Mouse (Mus musculus) G1E (cell line): ENCODE results near the gene Ddx42. TPM values are rescaled to one million over a fixed set of nuclear protein-coding genes. Genes with fewer than 3 reads are reported as not detected.
A peak's percentile ranks its signal among the peaks of the same experiment; 100 is the strongest.
"Not testable (repeated sequence)": the region's sequence is repeated elsewhere in the genome, so short reads cannot be mapped to it uniquely, and the experiment has no call there.

ENCODE experiments used
- ATAC-seq: 2 replicates; pipeline ENCODE4 v1.8.0; 2016; ENCODE audit warnings: mild to moderate bottlenecking; ENCODE audit not compliant: insufficient number of reproducible peaks, poor library complexity, low FRiP score, severe bottlenecking; ENCODE audit errors: extremely low read depth
- DNase-seq: peaks from one replicate; pipeline ENCODE4 v3.0.0; 2012; ENCODE audit warnings: low spot score
- H3K27me3 ChIP-seq: 2 replicates; pipeline ENCODE4 v1.6.1; 2012; ENCODE audit warnings: mild to moderate bottlenecking, low read length, inconsistent platforms; ENCODE audit not compliant: insufficient read depth
- H3K36me3 ChIP-seq: replicated peaks from 2 replicates; pipeline ENCODE3; 2012; ENCODE audit warnings: mild to moderate bottlenecking, inconsistent platforms
- H3K4me1 ChIP-seq: 2 replicates; pipeline ENCODE4 v1.6.1; 2012; ENCODE audit warnings: low read depth, low read length, inconsistent platforms, mixed read lengths; ENCODE audit not compliant: insufficient read depth
- H3K4me3 ChIP-seq: 2 replicates; pipeline ENCODE4 v1.5.1; 2012; ENCODE audit warnings: low read depth, mild to moderate bottlenecking, inconsistent platforms, low read length, moderate library complexity, mixed read lengths
- H3K9me3 ChIP-seq: replicated peaks from 2 replicates; pipeline ENCODE4 v1.6.1; 2012; ENCODE audit warnings: inconsistent platforms
- CTCF ChIP-seq: IDR thresholded peaks from 2 replicates; pipeline ENCODE4 v1.5.1; 2012; ENCODE audit warnings: low read depth, low read length, inconsistent platforms, mixed read lengths
- GATA1 ChIP-seq: IDR thresholded peaks from 2 replicates; pipeline ENCODE4 v1.6.1; 2012; ENCODE audit warnings: borderline replicate concordance, low read length, inconsistent platforms, mixed read lengths
- GATA2 ChIP-seq: IDR thresholded peaks from 2 replicates; pipeline ENCODE4 v1.6.1; 2012; ENCODE audit warnings: low read depth, low read length, inconsistent platforms, borderline replicate concordance
- POLR2AphosphoS5 ChIP-seq: IDR thresholded peaks from 2 replicates; pipeline ENCODE4 v1.6.1; 2012; ENCODE audit warnings: low read depth, low read length, inconsistent platforms; ENCODE audit not compliant: insufficient replicate concordance
- TAL1 ChIP-seq: conservative IDR thresholded peaks from 2 replicates; pipeline ENCODE4 v1.6.1; 2012; ENCODE audit warnings: low read depth, low read length, inconsistent platforms, mixed read lengths
- polyA plus RNA-seq: library from polyadenylated mRNA; stranded (reverse); fragments of >175 nt; gene quantifications from 2 replicates; pipeline ENCODE4 v1.2.3, GENCODE M21; 2012
- total RNA-seq, 2 experiments: library from RNA; stranded (forward) in 1 of 2; stranded (reverse) in 1 of 2; fragments of 200-1000 nt in 1 of 2; fragments of >200 nt in 1 of 2; fragmentation: Nextera tagmentation in 1 of 2; gene quantifications; 2 replicates each; pipeline ENCODE4 v1.2.3; 2014 to 2017

Gene Ddx42
- total and polyA plus RNA-seq, 3 experiments = 50.3 to 112 (median 63.7) TPM

- H3K4me3 ChIP-seq = no peak overlapping the region
- peaks cover 70% of the 10 kb centered on the region for H3K36me3 ChIP-seq
- TF ChIP-seq GATA2 = no peak
- TF ChIP-seq TAL1 = no peak
- no peak for TF ChIP-seq CTCF
- TF ChIP-seq POLR2AphosphoS5 = no peak
- no peak for TF ChIP-seq GATA1
- no peaks in the 10 kb centered on the region for H3K9me3 ChIP-seq
- ATAC-seq = no peak
- H3K27me3 ChIP-seq = no peaks in the 10 kb centered on the region
- H3K4me1 ChIP-seq = peaks cover 50% of the 10 kb centered on the region
- DNase-seq = no peak
These were observed 18.4 kb upstream of the Ddx42 start for GRCm38 (mm10) chr11:106198277-106198676.

GRCm38 (mm10) chr11:106199997-106200396, 16.7 kb upstream of the Ddx42 start:
- peaks cover 37% of the 10 kb centered on the region for H3K4me1 ChIP-seq

GRCm38 (mm10) chr11:106200756-106201155, 16.0 kb upstream of the Ddx42 start:
- Histone ChIP-seq H3K4me1 (peaks cover 37% of the 10 kb centered on the region), H3K4me3 (no peak overlapping the region; the same call in 1 of the 2 replicates), H3K36me3 (peaks cover 86% of the 10 kb centered on the region), H3K27me3 (no peaks in the 10 kb centered on the region), H3K9me3 (no peaks in the 10 kb centered on the region)
- DNase-seq (no peak), ATAC-seq (peak; percentile 36; the same call in 1 of the 2 replicates)
- TF ChIP-seq GATA1 (no peak), POLR2AphosphoS5 (no peak), GATA2 (no peak), CTCF (no peak), TAL1 (no peak)

More at GRCm38 (mm10) chr11:106199997-106200396, 16.7 kb upstream of the Ddx42 start:
- DNase-seq, H3K4me3 ChIP-seq, H3K27me3 ChIP-seq, ATAC-seq, H3K9me3 ChIP-seq: not testable (repeated sequence)
- H3K36me3 ChIP-seq = peaks cover 85% of the 10 kb centered on the region

- Histone ChIP-seq H3K36me3 (peaks cover 88% of the 10 kb centered on the region), H3K9me3 (no peaks in the 10 kb centered on the region), H3K4me3 (no peak overlapping the region; the same call in 1 of the 2 replicates), H3K4me1 (peaks cover 37% of the 10 kb centered on the region), H3K27me3 (no peaks in the 10 kb centered on the region)
- TF ChIP-seq TAL1 = peak; percentile 54
- TF ChIP-seq GATA1 = no peak
- DNase-seq = peak; percentile 29
- peak; percentile 67 for ATAC-seq
These were observed 15.2 kb upstream of the Ddx42 start for GRCm38 (mm10) chr11:106201337-106202122.

GRCm38 (mm10) chr11:106202123-106202465, 14.6 kb upstream of the Ddx42 start, which contains the start of gene Strada:
Gene Strada (minus strand): TSS chr11:106202168.
- H3K4me3 ChIP-seq = no peak within 1 kb of the TSS; the same call in 1 of the 2 replicates

GRCm38 (mm10) chr11:106212771-106213170, 4.0 kb upstream of the Ddx42 start:
- no peak for DNase-seq
- Histone ChIP-seq H3K4me1 (peaks cover 22% of the 10 kb centered on the region), H3K9me3 (no peaks in the 10 kb centered on the region), H3K36me3 (peaks cover 66% of the 10 kb centered on the region), H3K27me3 (no peaks in the 10 kb centered on the region), H3K4me3 (no peak overlapping the region)
- ATAC-seq = no peak
- no peak for TF ChIP-seq POLR2AphosphoS5
- TF ChIP-seq GATA1 = no peak
- TF ChIP-seq TAL1 = no peak
- no peak for TF ChIP-seq GATA2
- no peak for TF ChIP-seq CTCF

More at GRCm38 (mm10) chr11:106202123-106202465, 14.6 kb upstream of the Ddx42 start, which contains the start of gene Strada:
- TF ChIP-seq CTCF (no peak), POLR2AphosphoS5 (no peak), GATA1 (no peak), TAL1 (no peak), GATA2 (no peak)
- peaks cover 37% of the 10 kb centered on the region for H3K4me1 ChIP-seq
- H3K27me3 ChIP-seq = no peaks in the 10 kb centered on the region
- H3K36me3 ChIP-seq = peaks cover 88% of the 10 kb centered on the region
- no peaks in the 10 kb centered on the region for H3K9me3 ChIP-seq
- no peak for DNase-seq
- no peak for ATAC-seq

GRCm38 (mm10) chr11:106214856-106215255, 1.9 kb upstream of the Ddx42 start:
- ATAC-seq (no peak), DNase-seq (no peak)
- no peak for TF ChIP-seq POLR2AphosphoS5
- no peak for TF ChIP-seq CTCF
- TF ChIP-seq TAL1 = no peak
- Histone ChIP-seq H3K4me1 (peaks cover 34% of the 10 kb centered on the region), H3K36me3 (peaks cover 50% of the 10 kb centered on the region), H3K9me3 (no peaks in the 10 kb centered on the region), H3K27me3 (no peaks in the 10 kb centered on the region), H3K4me3 (peak overlapping the region; percentile 97)
